Mouse (Mus musculus): ENCODE data around the gene Mcrip2. TPM values are rescaled to one million over a fixed set of nuclear protein-coding genes. Genes with fewer than 3 reads are reported as not detected.
"Not testable (repeated sequence)": the region's sequence is repeated elsewhere in the genome, so short reads cannot be mapped to it uniquely, and the experiment has no call there.

Mcrip2 gene
- polyA plus RNA-seq, 1 experiment from 2014 or later: 70.3 TPM

DNA sequence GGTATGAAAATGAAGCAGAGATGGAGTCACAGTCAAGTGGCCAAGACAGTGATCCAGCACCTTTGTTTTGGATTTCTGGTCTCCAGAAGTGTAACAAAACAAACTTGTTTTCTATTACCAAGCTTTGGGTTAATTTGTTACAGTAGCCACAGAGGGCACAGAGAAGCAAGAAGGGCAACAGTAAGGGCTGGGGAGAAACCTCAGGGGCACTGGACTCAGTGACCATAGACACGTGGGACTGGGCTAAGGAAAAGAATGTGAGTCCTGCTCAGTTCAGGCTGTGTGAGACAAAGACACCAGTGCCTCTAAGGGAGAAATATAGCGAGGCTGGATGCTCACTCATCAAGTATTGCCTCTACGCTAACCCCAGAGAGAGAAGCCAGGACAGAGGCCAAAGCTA is 4.1 kb upstream of the Mcrip2 start:
- H3K9ac ChIP-seq: no peak overlapping the region
- peaks cover 1% of the 10 kb centered on the region for H3K36me3 ChIP-seq
- H3K27ac ChIP-seq: no peak overlapping the region
- H3K4me3 ChIP-seq: no peak overlapping the region
- H3K9me3 ChIP-seq (replicated peaks): no peaks in the 10 kb centered on the region
- WGBS (ENCODE audit: insufficient replicate concordance): 75% methylated on average over 3 of the region's 3 CpGs
- peaks cover 45% of the 10 kb centered on the region for H3K4me1 ChIP-seq
- no peak for ATAC-seq
- no peak overlapping the region for H3K4me2 ChIP-seq
- no peaks in the 10 kb centered on the region for H3K27me3 ChIP-seq (replicated peaks)

DNA sequence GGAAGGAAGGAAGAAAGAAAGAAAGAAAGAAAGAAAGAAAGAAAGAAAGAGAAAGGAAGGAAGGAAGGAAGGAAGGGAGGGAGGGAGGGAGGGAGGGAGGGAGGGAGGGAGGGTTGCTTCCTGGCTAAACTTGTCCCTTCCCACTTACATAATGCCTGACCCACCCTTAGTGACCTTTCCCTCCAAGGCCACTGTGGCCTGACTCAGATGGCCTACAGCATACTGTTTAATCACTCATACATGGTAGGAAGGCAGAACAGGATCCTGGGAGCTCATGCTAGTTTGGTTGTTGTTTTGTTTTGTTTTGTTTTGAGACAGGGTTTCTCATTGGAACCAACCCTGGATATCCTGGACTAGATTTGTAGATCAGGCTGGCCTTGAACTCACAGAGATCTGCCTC is 3.0 kb upstream of the Mcrip2 start:
- not testable (repeated sequence) for H3K9me3 ChIP-seq (replicated peaks); H3K27me3 ChIP-seq (replicated peaks); H3K27ac ChIP-seq; ATAC-seq; H3K4me3 ChIP-seq; H3K9ac ChIP-seq; H3K4me2 ChIP-seq; H3K36me3 ChIP-seq
- H3K4me1 ChIP-seq: peaks cover 45% of the 10 kb centered on the region

DNA sequence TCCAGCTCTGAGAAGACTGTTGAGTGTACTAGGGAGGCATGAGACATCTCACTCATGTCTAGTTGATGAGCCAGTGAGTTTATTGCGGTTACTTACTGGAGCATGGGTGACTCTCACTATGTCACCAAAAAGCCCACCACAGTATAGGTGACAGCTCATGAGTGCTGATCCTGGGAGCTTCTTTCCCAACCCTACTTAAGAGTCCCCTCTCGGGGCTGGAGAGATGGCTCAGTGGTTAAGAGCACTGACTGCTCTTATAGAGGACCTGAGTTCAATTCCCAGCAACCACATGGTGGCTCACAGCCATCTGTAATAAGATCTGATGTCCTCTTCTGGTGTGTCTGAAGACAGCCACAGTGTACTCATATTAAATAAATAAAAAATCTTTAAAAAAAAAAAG is 1.4 kb upstream of the Mcrip2 start:
- Histone ChIP-seq H3K27me3 (replicated peaks) (no peaks in the 10 kb centered on the region), H3K9ac (no peak overlapping the region), H3K36me3 (peaks cover 16% of the 10 kb centered on the region), H3K4me1 (peaks cover 49% of the 10 kb centered on the region), H3K9me3 (replicated peaks) (no peaks in the 10 kb centered on the region), H3K27ac (no peak overlapping the region), H3K4me3 (no peak overlapping the region), H3K4me2 (no peak overlapping the region)
- no peak for ATAC-seq
- 70% methylated on average over 2 of the region's 2 CpGs for WGBS (ENCODE audit: insufficient replicate concordance)

DNA sequence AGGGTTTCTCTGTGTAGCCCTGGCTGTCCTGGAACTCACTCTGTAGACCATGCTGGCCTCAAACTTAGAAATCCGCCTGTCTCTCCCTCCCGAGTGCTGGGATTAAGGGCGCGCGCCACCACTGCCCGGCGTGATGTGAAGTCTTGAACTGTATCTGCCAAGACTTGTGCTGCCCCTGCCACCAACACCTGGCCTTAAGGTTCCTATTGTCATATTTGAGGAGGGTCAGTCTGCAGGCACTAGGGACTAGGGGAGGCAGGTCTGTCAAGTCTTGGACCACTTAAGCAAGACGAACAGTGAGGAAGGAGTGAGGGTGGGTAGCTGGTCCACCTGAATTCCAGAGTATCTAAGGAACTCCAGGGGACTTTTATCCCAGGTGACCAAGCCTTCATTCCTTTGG is 934 bp upstream of the Mcrip2 start:
- Histone ChIP-seq H3K27ac (no peak overlapping the region), H3K36me3 (peaks cover 21% of the 10 kb centered on the region), H3K27me3 (replicated peaks) (no peaks in the 10 kb centered on the region), H3K9ac (no peak overlapping the region), H3K9me3 (replicated peaks) (no peaks in the 10 kb centered on the region), H3K4me2 (no peak overlapping the region), H3K4me3 (no peak overlapping the region), H3K4me1 (peaks cover 48% of the 10 kb centered on the region)
- 81% methylated on average over 8 of the region's 8 CpGs for WGBS (ENCODE audit: insufficient replicate concordance)
- no peak for ATAC-seq

DNA sequence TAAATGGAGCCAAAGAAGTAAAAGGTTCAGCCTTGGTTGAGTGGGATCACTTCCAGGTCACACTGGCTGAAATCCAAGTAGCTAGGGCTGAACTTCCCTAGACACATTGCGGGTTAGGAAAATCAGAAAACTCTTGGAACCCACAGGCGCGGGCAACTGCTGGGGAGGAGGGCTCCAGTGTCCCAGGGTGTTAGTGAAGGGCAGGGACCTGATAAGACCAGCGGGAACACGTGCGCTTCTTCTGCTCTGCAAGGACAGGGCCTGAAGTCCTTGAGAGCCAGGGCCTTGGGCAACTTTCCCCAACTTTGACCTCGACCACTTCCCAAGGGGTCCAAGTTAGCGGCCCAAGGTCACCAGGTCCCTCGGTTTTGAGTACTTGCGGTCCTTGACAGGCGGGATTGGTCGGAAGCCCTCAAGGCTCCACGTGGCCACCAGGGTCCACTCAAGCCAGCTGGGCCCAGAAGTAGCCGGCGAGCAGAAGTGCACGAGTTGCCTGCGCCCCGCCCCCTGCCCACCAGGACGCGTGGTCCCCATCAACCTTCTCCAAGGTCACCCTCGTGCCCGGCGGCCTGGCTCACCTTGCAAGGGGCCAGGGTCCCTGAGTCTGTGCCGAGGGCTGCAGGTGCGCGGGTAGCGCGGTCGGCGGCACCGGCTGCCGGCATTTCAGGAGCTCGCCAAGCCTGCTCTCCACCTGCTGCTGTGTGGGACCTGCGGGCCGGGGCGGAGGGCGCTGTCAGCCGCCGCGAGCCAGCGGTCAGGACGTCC is 546 bp downstream of the Mcrip2 start:
- Histone ChIP-seq H3K27ac (peak overlapping the region; percentile 74), H3K4me2 (peak overlapping the region; percentile 92), H3K36me3 (peaks cover 33% of the 10 kb centered on the region), H3K9ac (peak overlapping the region; percentile 76), H3K4me1 (peaks cover 40% of the 10 kb centered on the region), H3K4me3 (peak overlapping the region; percentile 71), H3K9me3 (replicated peaks) (no peaks in the 10 kb centered on the region), H3K27me3 (replicated peaks) (no peaks in the 10 kb centered on the region)
- peak; percentile 59 for ATAC-seq
- 1% methylated on average over 42 of the region's 42 CpGs for WGBS (ENCODE audit: insufficient replicate concordance)

DNA sequence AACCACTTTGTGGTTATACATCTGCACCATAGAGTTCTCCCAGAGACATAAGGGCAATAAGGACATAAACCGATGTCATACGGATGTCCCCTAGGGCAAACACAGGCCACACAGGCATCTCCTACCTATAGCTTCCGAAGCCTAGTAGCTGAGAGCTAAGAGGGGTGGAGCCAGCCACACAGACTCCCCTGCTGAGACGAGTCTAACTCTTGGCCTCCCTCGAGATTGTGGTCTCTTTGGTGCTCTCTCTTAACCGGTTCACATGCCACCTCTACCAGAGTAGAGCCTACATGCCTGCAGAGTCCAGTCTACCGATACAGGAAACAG is 1.1 kb downstream of the Mcrip2 start:
- Histone ChIP-seq H3K4me1 (peaks cover 42% of the 10 kb centered on the region), H3K9me3 (replicated peaks) (no peaks in the 10 kb centered on the region), H3K36me3 (peaks cover 35% of the 10 kb centered on the region), H3K4me2 (peak overlapping the region; percentile 92), H3K9ac (peak overlapping the region; percentile 76), H3K4me3 (peak overlapping the region; percentile 71), H3K27ac (peak overlapping the region; percentile 74), H3K27me3 (replicated peaks) (no peaks in the 10 kb centered on the region)
- ATAC-seq: peak; percentile 57
- WGBS (ENCODE audit: insufficient replicate concordance): 2% methylated on average over 7 of the region's 7 CpGs

DNA sequence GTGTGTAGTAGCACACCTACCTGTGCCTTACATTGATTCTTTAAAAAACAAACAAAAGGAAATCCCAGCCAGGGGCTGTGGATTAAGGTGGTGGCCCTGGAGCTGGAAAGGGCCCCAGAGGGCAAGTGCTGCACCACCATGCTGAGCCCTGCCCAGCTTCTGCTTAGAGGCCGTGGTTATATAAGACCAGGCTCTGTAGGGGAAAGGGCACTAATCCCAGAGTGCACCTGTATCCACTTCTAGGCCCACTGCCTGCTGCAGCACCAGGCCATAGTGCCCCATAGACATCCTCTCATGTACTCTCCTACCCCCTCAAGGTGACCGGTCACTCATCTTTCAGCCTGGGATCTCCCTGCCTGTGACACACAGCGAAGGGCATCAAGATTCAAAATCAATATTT is 2.4 kb downstream of the Mcrip2 start:
- peaks cover 52% of the 10 kb centered on the region for H3K4me1 ChIP-seq
- H3K4me2 ChIP-seq: peak overlapping the region; percentile 92; the same call in 1 of the 2 replicates
- peaks cover 35% of the 10 kb centered on the region for H3K36me3 ChIP-seq
- H3K9ac ChIP-seq: peak overlapping the region; percentile 7; the same call in 1 of the 2 replicates
- no peaks in the 10 kb centered on the region for H3K9me3 ChIP-seq (replicated peaks)
- WGBS (ENCODE audit: insufficient replicate concordance): 81% methylated on average over 3 of the region's 3 CpGs
- no peak overlapping the region for H3K27ac ChIP-seq
- no peaks in the 10 kb centered on the region for H3K27me3 ChIP-seq (replicated peaks)
- no peak overlapping the region for H3K4me3 ChIP-seq
- no peak for ATAC-seq

DNA sequence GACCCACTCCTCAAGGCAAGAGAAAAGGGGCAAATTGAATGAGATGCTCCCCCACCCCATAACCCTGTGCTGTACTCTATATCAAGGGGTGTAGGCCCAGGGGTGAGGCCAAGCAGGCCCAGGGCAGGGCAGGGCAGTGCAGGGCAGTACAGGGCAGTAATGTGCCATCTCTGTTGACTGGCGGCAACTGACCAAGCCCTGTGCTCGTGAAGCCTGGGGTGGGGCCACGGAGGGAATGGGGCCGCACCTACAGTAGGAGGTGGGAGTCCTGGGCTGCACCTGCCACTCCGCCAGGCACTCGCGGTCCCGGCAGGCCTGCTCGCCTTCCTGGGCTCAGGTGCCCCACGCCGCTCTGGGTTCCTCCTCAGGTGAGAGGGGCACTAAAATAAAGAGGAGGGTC is 3.3 kb downstream of the Mcrip2 start:
- H3K9ac ChIP-seq: no peak overlapping the region
- ATAC-seq: no peak
- WGBS (ENCODE audit: insufficient replicate concordance): 84% methylated on average over 11 of the region's 11 CpGs
- no peaks in the 10 kb centered on the region for H3K27me3 ChIP-seq (replicated peaks)
- no peaks in the 10 kb centered on the region for H3K9me3 ChIP-seq (replicated peaks)
- peaks cover 35% of the 10 kb centered on the region for H3K36me3 ChIP-seq
- H3K4me2 ChIP-seq: no peak overlapping the region
- H3K4me3 ChIP-seq: no peak overlapping the region
- H3K27ac ChIP-seq: no peak overlapping the region
- peaks cover 60% of the 10 kb centered on the region for H3K4me1 ChIP-seq

DNA sequence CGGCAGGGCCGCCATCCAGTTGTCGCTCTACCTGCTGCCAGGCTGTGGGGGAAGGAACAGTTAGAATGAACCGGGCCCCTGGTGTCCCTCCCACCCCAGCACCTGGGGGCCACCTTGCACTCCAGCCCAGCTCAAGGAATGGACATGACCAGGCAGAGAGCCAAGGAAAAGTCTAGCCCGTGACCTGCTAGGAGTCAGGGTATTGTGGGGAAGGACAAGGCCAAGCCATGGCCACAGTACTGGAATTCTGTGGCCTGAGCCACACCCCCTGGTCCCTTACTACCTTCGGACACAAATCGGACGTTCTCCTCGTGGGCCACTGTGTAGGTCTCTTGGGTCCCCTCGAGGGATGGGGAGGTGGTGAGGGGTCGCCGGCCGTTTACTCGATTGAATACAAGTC is 4.3 kb downstream of the Mcrip2 start:
- no peak overlapping the region for H3K9ac ChIP-seq
- peaks cover 67% of the 10 kb centered on the region for H3K4me1 ChIP-seq
- no peak overlapping the region for H3K4me2 ChIP-seq
- no peak overlapping the region for H3K4me3 ChIP-seq
- no peaks in the 10 kb centered on the region for H3K9me3 ChIP-seq (replicated peaks)
- no peak overlapping the region for H3K27ac ChIP-seq
- no peak for ATAC-seq
- WGBS (ENCODE audit: insufficient replicate concordance): 85% methylated on average over 14 of the region's 14 CpGs
- peaks cover 35% of the 10 kb centered on the region for H3K36me3 ChIP-seq
- H3K27me3 ChIP-seq (replicated peaks): no peaks in the 10 kb centered on the region

DNA sequence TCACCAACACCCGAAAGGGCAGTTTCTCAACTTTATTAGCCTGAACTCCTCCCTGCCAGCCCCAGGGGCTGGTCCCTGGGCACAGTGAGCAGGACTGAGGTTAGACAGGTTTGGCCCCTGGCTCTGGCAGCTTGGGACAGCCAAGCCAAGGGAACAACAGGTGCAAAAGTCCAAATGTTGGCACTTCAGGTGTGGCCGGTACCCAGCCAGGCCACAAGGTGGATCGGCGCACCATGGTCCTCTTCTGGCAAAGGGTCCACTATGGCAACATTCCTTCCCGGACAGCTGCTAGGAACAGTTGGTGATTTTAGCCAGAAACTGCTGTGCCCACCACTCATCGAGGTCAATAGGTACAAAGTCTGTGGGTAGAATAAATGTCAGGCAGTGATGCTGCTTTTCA is 4.9 kb downstream of the Mcrip2 start:
- ATAC-seq: no peak
- WGBS (ENCODE audit: insufficient replicate concordance): 84% methylated on average over 6 of the region's 6 CpGs

DNA sequence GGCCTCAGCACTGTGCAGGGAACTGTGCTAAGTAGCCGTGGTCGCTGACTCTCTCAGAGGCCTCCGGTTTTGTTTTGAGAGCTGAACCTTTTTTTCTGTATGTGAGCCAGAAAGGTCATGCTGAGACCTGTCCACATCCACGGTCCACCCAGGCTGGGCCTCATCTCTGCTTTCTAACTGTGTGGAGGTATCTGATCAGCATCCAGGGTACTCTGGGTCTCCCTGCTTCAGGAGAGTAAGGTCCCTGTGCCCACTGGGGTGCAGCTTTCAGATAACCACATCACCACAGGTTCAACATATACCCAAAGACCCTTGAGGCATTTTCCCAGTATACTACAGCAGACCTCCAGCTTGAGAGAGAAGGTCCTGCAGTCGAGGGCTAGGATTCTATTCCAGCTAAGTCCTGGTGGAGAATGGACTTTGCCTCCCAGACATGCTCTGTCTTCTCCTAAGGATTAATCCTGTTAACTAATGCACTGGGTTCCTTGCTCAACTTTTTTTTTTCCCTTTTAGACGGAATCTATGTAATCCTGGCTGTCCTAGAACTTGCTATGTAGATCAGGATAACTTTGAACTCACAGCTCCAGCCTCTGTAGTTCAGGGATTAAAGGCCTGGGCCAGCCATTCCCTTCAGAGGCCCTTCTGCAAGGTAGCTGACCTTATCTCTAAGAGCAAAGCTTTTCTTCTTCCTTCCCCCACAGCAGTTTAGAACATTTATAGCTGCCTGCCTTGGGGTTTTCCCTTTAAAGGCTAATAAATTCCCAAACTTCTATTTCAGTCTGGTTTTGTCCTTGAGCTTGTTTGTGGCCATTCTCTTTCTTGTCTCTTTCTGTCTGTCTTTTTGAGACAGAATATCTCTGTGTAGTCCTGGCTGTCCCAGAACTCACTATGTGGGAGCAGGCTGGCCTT is 6.6 kb downstream of the Mcrip2 start:
- ATAC-seq: peak; percentile 23; the same call in 1 of the 2 replicates
- 12% methylated on average over 6 of the region's 6 CpGs for WGBS (ENCODE audit: insufficient replicate concordance)
- no peaks in the 10 kb centered on the region for H3K9me3 ChIP-seq (replicated peaks)

More for the DNA sequence above, 4.9 kb downstream of the Mcrip2 start:
- Histone ChIP-seq H3K9ac (no peak overlapping the region), H3K4me3 (no peak overlapping the region), H3K27ac (no peak overlapping the region), H3K36me3 (peaks cover 35% of the 10 kb centered on the region), H3K4me1 (peaks cover 61% of the 10 kb centered on the region), H3K4me2 (no peak overlapping the region), H3K27me3 (replicated peaks) (no peaks in the 10 kb centered on the region), H3K9me3 (replicated peaks) (no peaks in the 10 kb centered on the region)

More for the DNA sequence above, 6.6 kb downstream of the Mcrip2 start:
- H3K36me3 ChIP-seq: peaks cover 36% of the 10 kb centered on the region
- peak overlapping the region; percentile 74 for H3K27ac ChIP-seq
- peak overlapping the region; percentile 91 for H3K4me2 ChIP-seq
- H3K9ac ChIP-seq: peak overlapping the region; percentile 80
- peaks cover 44% of the 10 kb centered on the region for H3K4me1 ChIP-seq
- peak overlapping the region; percentile 69 for H3K4me3 ChIP-seq
- H3K27me3 ChIP-seq (replicated peaks): no peaks in the 10 kb centered on the region
